ENCODE assay signal across 7 mouse cellular contexts in the genomic region with DNA sequence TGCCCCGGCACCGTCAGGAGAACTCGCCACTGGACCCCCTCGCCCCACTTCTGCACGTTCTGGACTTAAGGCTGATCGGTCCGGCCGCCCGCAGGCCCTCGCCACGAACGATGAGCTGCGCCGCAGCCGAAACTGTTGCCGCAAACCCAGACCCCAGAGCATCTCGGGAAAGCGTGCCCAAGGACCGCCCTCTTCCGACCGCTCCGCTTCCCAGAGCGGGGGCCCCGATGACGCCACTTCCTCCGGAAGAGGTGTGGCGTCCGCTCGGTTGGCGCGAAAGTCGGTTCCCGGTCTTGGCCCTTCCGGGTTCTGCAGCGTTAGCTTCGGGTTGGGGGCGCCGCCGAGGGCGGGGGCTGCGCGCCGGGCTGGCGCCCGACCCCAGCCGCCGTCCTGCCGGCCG. TPM values are rescaled to one million over a fixed set of nuclear protein-coding genes. Genes with fewer than 3 reads are reported as not detected.
DNase-seq lines count a peak whose midpoint lies in the region; ATAC-seq lines count a peak whose summit lies in the region.

Gene 1300017J02Rik (minus strand): TSS at position 156 of the 400 bp plus-strand sequence.
Gene Topbp1 (plus strand): TSS at position 289 of the 400 bp plus-strand sequence.

- H3K4me3 ChIP-seq in intestine, embryonic 16.5 days (ENCODE audit: low read length): peak within 1 kb of the TSS; percentile 78
- peak within 1 kb of the TSS; percentile 92 for H3K4me3 ChIP-seq in midbrain, embryonic 11.5 days (ENCODE audit: low read depth, low read length)

- no peaks in the 10 kb centered on the region for H3K36me3 ChIP-seq in intestine, embryonic 16.5 days (ENCODE audit: control insufficient read depth, insufficient read depth, low read length)
- H3K36me3 ChIP-seq in midbrain, embryonic 11.5 days (ENCODE audit: control insufficient read depth, insufficient read depth, low read length): peaks cover 11% of the 10 kb centered on the region; the same call in 1 of the 2 replicates

- H3K9ac ChIP-seq in intestine, embryonic 16.5 days (ENCODE audit: low read depth, low read length): peak within 1 kb of the TSS; percentile 85
- peak within 1 kb of the TSS; percentile 96 for H3K9ac ChIP-seq in midbrain, embryonic 11.5 days (ENCODE audit: low read length)

- under 1% methylated on average over 49 of the region's 49 CpGs for WGBS in intestine, embryonic 16.5 days
- WGBS in midbrain, embryonic 11.5 days: under 1% methylated on average over 48 of the region's 49 CpGs

- intact Hi-C loops in left cerebral cortex, postnatal 36 days (cut with DNase I): loop anchor here (5.0 to 10.0 kb wide), 3 partner anchors 78 to 670 kb away; no protein-coding TSS in a partner anchor

- no peaks in the 10 kb centered on the region for H3K27me3 ChIP-seq in intestine, embryonic 16.5 days (replicated peaks; ENCODE audit: control insufficient read depth, insufficient read depth, low read length)
- H3K27me3 ChIP-seq in midbrain, embryonic 11.5 days (ENCODE audit: control insufficient read depth, insufficient read depth, low read length): no peaks in the 10 kb centered on the region

- peak; percentile 98 for ATAC-seq in intestine, embryonic 16.5 days
- ATAC-seq in midbrain, embryonic 11.5 days (ENCODE audit: low FRiP score): peak; percentile 98

- peak within 1 kb of the TSS; percentile 75 for H3K27ac ChIP-seq in intestine, embryonic 16.5 days (ENCODE audit: low read length)
- H3K27ac ChIP-seq in midbrain, embryonic 11.5 days (ENCODE audit: low read depth, low read length): peak within 1 kb of the TSS; percentile 77

- H3K4me1 ChIP-seq in intestine, embryonic 16.5 days (ENCODE audit: control insufficient read depth, insufficient read depth, low read length): peaks cover 5% of the 10 kb centered on the region
- H3K4me1 ChIP-seq in midbrain, embryonic 11.5 days (ENCODE audit: control insufficient read depth, insufficient read depth, low read length): peaks cover 8% of the 10 kb centered on the region

- peak; percentile 94 for DNase-seq in adrenal gland, adult 2 months
- DNase-seq in embryo, embryonic 11.5 days (ENCODE audit: low read depth, low spot score): peak; percentile 92
- peak; percentile 87 to 94 for DNase-seq in gastrocnemius, postnatal 4 days (ENCODE audit: low spot score in 2 of 2)
- peak; percentile 89 to 92 for DNase-seq in left cerebral cortex, postnatal 36 days (ENCODE audit: low spot score in 2 of 2)
- peak; percentile 100 for DNase-seq in midbrain, embryonic 11.5 days (ENCODE audit: low spot score, missing footprints)
- DNase-seq in skeletal muscle tissue, adult 2 months (ENCODE audit: low read depth, low spot score): peak; percentile 89

- H3K4me2 ChIP-seq in intestine, embryonic 16.5 days (ENCODE audit: low read depth, low read length): peak within 1 kb of the TSS; percentile 68
- H3K4me2 ChIP-seq in midbrain, embryonic 11.5 days: peak within 1 kb of the TSS; percentile 75

- no peaks in the 10 kb centered on the region for H3K9me3 ChIP-seq in intestine, embryonic 16.5 days (ENCODE audit: control insufficient read depth, low read length)
- H3K9me3 ChIP-seq in midbrain, embryonic 11.5 days (ENCODE audit: control insufficient read depth, low read length): no peaks in the 10 kb centered on the region

RNA-seq across cellular contexts. Expression of gene 1300017J02Rik, which starts in this region (rescaled TPM):
- 1 to 10 TPM in 1 of 2 experiments, not detected in 1; 1.5 TPM for total RNA-seq in adrenal gland, adult 2 months (2021)
- polyA plus RNA-seq in adrenal gland, adult 2 months (2012; rRNA removed): 0.24 TPM in 1 of 2 replicates, not detected in the other
- 1 to 10 TPM; 1.2 to 1.4 TPM for total RNA-seq in gastrocnemius, postnatal 4 days (2021)
- polyA plus RNA-seq in intestine, embryonic 16.5 days (2015; fragmentation: Nextera tagmentation; extraction: Ambion mirVana): 1.8 and 2.9 TPM in 2 replicates
- total RNA-seq in left cerebral cortex, postnatal 36 days (2021): under 1 TPM in 1 of 2 experiments, not detected in 1; 0.74 TPM
- polyA plus RNA-seq in midbrain, embryonic 11.5 days (2014; fragmentation: Nextera tagmentation; extraction: Ambion mirVana): 2.3 and 2.7 TPM in 2 replicates

RNA-seq across cellular contexts. Expression of gene Topbp1, which starts in this region (rescaled TPM):
- total RNA-seq in adrenal gland, adult 2 months (2021): 10 to 100 TPM; 23.2 to 28.9 TPM
- 5.5 and 8.6 TPM in 2 replicates for polyA plus RNA-seq in adrenal gland, adult 2 months (2012; rRNA removed)
- 10 to 100 TPM; 36.7 to 40.4 TPM for total RNA-seq in gastrocnemius, postnatal 4 days (2021)
- 29.3 and 34.5 TPM in 2 replicates for polyA plus RNA-seq in intestine, embryonic 16.5 days (2015; fragmentation: Nextera tagmentation; extraction: Ambion mirVana)
- total RNA-seq in left cerebral cortex, postnatal 36 days (2021): 10 to 100 TPM; 16.6 to 24.5 TPM
- polyA plus RNA-seq in midbrain, embryonic 11.5 days (2014; fragmentation: Nextera tagmentation; extraction: Ambion mirVana): 79.7 and 84.2 TPM in 2 replicates

Comparison
In these comparisons a context has a peak if more than half of its experiments do, and no peak if none do; other contexts are left out.
1. Peak in every context shown above with its lines: DNase-seq, ATAC-seq, H3K4me3 ChIP-seq and H3K27ac ChIP-seq.